Mouse (Mus musculus): ENCODE data around the gene Inpp4a. TPM values are rescaled to one million over a fixed set of nuclear protein-coding genes. Genes with fewer than 3 reads are reported as not detected.

The Inpp4a gene
- polyA plus RNA-seq, 1 experiment from 2014 or later = 14.7 TPM

Other genes starting within 250 kb of the Inpp4a start
- not detected in 2 replicates for gene Cnga3, start 85.4 kb upstream of the Inpp4a start, polyA plus RNA-seq (2015; fragmentation: Nextera tagmentation; extraction: Ambion mirVana)
- 56.8 and 60.0 TPM in 2 replicates for gene Coa5, start 130.2 kb downstream of the Inpp4a start, polyA plus RNA-seq (2015; fragmentation: Nextera tagmentation; extraction: Ambion mirVana)
- gene Unc50, start 130.3 kb downstream of the Inpp4a start, polyA plus RNA-seq (2015; fragmentation: Nextera tagmentation; extraction: Ambion mirVana) = 75.9 and 86.4 TPM in 2 replicates
- 2.1 and 3.8 TPM in 2 replicates for gene Mgat4a, start 241.2 kb downstream of the Inpp4a start, polyA plus RNA-seq (2015; fragmentation: Nextera tagmentation; extraction: Ambion mirVana)